Mouse (Mus musculus) erythroblast, embryonic 14.5 days (primary cell): ENCODE measurements at regions not wholly inside any gene's neighbourhood (a gene's known extent, or its start where the extent isn't known, plus 50 kb on each side); places are given as distances from the start of the nearest gene placed in this dataset.

Experiments
- H3K27me3 ChIP-seq: 2 replicates; pipeline ENCODE4 v1.6.1; 2012; ENCODE audit warnings: inconsistent platforms; ENCODE audit not compliant: control insufficient read depth
- H3K36me3 ChIP-seq: 2 replicates; pipeline ENCODE4 v1.6.1; 2012; ENCODE audit warnings: mild to moderate bottlenecking, inconsistent platforms; ENCODE audit not compliant: control insufficient read depth
- H3K4me1 ChIP-seq: 2 replicates; pipeline ENCODE4 v1.6.1; 2012; ENCODE audit warnings: inconsistent platforms; ENCODE audit not compliant: control insufficient read depth
- H3K4me3 ChIP-seq: replicated peaks from 2 replicates; pipeline ENCODE3; 2012; ENCODE audit warnings: moderate library complexity, mild to moderate bottlenecking, inconsistent platforms
- H3K9me3 ChIP-seq: 2 replicates; pipeline ENCODE4 v1.6.1; 2012; ENCODE audit warnings: low read length, inconsistent platforms, mixed read lengths; ENCODE audit not compliant: control insufficient read depth
- GATA1 ChIP-seq: IDR thresholded peaks from 2 replicates; pipeline ENCODE4 v1.6.1; 2012; ENCODE audit warnings: low read length, inconsistent platforms, mixed read lengths
- TAL1 ChIP-seq: IDR thresholded peaks from 3 replicates; pipeline ENCODE4 v1.6.1; 2012; ENCODE audit warnings: low read length, inconsistent platforms, mixed read lengths

DNA sequence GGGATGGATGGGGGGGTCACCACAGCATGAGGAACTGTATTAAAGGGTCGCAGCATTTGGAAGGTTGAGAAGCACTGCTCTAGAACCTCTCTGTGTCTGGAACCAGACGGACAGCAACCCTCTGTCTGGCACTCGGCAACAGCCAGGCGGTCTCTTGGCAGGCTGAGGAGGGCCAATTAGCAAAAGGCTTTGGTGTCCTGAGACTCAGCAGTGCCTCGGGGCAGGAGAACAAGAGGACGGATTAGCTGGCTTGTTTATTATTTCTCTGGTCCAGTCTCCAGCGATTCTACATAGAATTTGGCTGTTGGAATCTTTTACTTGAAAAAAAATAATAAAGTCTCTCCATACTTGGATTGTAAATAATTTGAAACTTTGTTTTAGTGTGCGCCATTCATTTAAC lies 450.4 kb downstream of the Fam19a5 start:
- no peaks in the 10 kb centered on the region for H3K36me3 ChIP-seq
- H3K9me3 ChIP-seq, result peaks cover 73% of the 10 kb centered on the region
- H3K4me1 ChIP-seq, result no peaks in the 10 kb centered on the region
- H3K4me3 ChIP-seq, result no peak overlapping the region
- H3K27me3 ChIP-seq, result no peaks in the 10 kb centered on the region
- no peak for TF ChIP-seq TAL1
- no peak for TF ChIP-seq GATA1

DNA sequence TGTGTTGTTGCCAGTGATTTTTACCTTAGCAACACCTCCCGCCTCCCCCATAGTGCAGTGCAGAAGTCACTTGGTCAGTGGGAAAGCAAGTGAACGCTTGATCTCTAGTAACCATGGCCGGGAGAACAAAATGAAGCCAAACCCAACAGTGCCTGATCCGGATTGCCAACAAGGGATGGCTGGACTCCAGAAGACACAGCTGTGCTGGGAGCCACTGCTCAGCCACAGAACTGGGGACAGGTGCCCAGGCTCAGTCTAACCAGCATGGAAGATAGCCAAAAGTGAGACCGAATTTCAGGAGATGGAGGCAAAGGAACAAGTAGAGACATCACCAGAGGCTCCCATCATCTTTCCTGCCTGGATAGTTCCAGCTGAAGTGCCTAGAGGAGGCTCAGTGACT lies 473.0 kb downstream of the Fam19a5 start:
- TF ChIP-seq GATA1 (no peak), TAL1 (no peak)
- Histone ChIP-seq H3K36me3 (no peaks in the 10 kb centered on the region), H3K27me3 (no peaks in the 10 kb centered on the region), H3K9me3 (peaks cover 42% of the 10 kb centered on the region), H3K4me1 (no peaks in the 10 kb centered on the region), H3K4me3 (no peak overlapping the region)

DNA sequence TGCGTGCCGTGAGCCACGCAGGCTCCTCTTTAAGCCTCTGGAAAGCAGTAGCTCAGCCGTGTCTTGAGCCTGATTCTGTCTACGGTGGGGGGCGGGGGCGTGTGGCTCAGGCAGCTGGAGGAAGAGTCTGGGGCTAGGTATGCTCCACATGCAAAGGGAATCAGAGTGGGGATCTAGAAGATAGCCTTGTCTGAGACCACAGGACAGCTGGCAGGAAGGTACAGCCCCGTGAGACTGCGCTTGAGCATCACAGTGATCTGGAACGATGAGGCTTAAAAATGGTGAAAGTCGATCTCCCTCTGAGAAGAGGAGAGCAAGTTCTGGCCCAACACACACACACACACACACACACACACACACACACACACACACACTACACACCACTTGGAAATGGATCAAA lies 488.7 kb downstream of the Fam19a5 start:
- peaks cover 42% of the 10 kb centered on the region for H3K9me3 ChIP-seq
- H3K4me3 ChIP-seq, result no peak overlapping the region
- no peaks in the 10 kb centered on the region for H3K36me3 ChIP-seq
- no peak for TF ChIP-seq GATA1
- TF ChIP-seq TAL1, result no peak
- H3K27me3 ChIP-seq, result no peaks in the 10 kb centered on the region
- H3K4me1 ChIP-seq, result no peaks in the 10 kb centered on the region

DNA sequence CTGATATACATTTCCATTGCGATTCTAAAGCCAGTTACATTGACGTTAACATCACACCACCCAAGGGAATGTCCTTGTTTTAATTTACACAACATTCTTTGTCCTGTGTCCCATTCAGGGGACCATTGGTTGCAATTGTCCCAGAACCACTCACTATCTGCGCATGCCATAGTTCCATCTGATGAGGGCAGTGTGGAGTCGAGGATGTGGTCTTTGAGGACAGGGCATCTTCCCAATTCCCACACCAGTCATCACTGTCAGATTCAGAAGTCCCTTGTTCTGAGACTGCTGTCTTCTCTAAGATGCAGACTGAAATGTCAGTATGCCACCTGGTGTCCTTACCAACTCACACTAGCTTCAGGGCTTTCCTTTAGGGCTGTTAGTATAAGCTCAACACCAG lies 489.6 kb downstream of the Fam19a5 start:
- H3K4me1 ChIP-seq, result no peaks in the 10 kb centered on the region
- H3K4me3 ChIP-seq, result no peak overlapping the region
- TF ChIP-seq TAL1 (no peak), GATA1 (no peak)
- no peaks in the 10 kb centered on the region for H3K36me3 ChIP-seq
- H3K9me3 ChIP-seq, result peaks cover 46% of the 10 kb centered on the region
- H3K27me3 ChIP-seq, result no peaks in the 10 kb centered on the region

DNA sequence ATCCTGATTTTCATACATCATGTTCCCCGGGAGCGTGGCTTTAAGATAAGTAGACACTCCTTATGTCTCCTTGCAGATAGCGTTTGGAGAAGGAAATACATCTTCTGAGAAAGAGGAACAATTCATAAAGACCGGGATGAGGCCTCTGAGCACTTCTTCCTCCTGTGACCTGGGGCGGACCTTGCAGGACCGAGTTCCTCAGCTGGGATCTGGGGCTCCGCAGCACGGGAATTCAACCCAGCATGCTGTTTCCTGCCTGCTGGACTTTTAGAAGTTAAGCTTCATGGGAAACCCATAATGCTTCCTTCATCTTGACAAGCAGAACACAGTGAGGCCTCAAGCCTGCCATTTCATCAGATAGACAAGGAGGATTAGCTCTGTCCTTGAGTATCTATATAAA lies 491.4 kb downstream of the Fam19a5 start:
- Histone ChIP-seq H3K9me3 (peaks cover 50% of the 10 kb centered on the region), H3K27me3 (no peaks in the 10 kb centered on the region), H3K4me1 (no peaks in the 10 kb centered on the region), H3K4me3 (no peak overlapping the region), H3K36me3 (no peaks in the 10 kb centered on the region)
- TF ChIP-seq TAL1 (no peak), GATA1 (no peak)

DNA sequence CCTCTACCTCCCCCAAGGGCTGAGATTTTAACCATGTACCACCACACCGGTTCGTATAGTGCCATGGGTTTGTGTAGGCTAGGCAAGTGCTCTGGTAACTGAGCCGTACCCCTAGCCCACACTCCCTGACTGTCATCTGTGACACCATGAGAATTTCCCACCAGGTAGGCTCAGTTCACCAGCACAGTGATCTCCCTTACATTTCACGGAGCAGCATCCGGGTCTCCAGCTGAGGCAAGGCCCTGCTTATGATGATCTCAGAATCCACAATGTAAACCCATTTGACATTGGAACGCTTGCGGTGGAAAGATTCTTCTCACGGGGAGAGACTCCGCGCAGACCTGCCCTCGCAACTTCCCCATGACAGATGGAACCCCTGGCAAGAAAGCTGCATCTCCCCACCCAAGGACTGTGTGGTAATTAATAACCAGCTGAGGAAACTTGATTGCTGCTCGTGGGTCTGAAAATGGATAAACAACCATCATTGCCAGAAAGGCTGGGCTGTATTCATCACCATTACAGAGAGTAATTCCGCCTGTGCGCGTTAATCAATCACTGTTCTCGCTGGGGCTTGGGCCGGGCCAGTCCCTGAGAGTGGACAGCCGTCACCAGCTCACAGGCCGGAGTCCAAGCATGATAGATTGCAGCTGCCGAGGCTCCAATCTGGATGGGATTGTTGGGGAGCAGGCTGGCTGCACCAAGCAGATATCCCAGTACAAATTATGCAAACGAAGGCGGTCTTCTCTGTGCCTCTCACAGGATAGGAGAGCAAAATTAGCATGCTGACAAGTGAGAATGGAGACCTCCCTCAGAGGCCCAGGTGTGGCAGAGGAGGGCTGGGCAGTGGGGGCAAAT lies 492.3 kb downstream of the Fam19a5 start:
- Histone ChIP-seq H3K36me3 (no peaks in the 10 kb centered on the region), H3K4me3 (no peak overlapping the region), H3K9me3 (peaks cover 55% of the 10 kb centered on the region), H3K4me1 (no peaks in the 10 kb centered on the region), H3K27me3 (no peaks in the 10 kb centered on the region)
- no peak for TF ChIP-seq TAL1
- no peak for TF ChIP-seq GATA1

DNA sequence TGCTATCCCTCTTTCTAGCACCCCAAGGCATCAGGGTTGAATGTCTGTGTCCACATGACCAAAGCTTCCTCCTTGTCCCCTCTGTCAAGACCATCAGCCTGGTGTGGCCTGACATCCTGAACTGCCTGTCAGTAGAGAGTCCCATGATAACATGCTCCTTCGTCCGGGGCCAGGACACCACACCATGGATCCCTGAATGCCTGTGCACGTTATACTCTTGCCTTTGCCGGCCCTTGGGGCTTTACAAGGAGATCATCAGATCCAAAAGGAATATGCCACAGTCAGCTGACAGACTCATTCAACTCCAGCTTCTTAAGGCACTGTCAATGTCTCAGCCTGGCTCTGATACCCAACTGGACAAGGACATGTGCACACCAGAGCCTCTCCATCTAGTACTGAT lies 493.5 kb downstream of the Fam19a5 start:
- Histone ChIP-seq H3K4me3 (no peak overlapping the region), H3K36me3 (no peaks in the 10 kb centered on the region), H3K4me1 (no peaks in the 10 kb centered on the region), H3K9me3 (peaks cover 63% of the 10 kb centered on the region), H3K27me3 (no peaks in the 10 kb centered on the region)
- TF ChIP-seq GATA1 (no peak), TAL1 (no peak)

DNA sequence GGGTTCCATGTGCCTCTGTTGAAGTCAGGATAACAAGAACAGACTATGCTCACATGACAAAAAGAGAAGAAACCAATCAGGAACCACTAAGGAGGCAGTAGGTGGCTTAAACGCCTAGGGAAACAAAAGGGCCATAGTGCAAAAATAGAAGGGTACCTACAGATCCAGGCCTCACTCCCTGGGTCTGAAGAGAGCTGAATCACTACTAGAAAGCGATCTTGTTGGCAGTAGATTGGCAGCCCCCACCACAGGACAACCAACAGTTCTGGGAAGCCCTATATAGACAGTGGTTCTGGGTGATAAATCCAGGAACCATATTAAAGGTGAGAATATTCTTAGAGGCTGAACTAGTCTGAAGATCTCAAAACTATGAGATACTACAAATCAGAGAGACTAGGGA lies 498.7 kb downstream of the Fam19a5 start:
- Histone ChIP-seq H3K4me1 (no peaks in the 10 kb centered on the region), H3K9me3 (peaks cover 53% of the 10 kb centered on the region), H3K27me3 (no peaks in the 10 kb centered on the region), H3K36me3 (no peaks in the 10 kb centered on the region), H3K4me3 (no peak overlapping the region)
- TF ChIP-seq GATA1, result no peak
- TF ChIP-seq TAL1, result no peak

DNA sequence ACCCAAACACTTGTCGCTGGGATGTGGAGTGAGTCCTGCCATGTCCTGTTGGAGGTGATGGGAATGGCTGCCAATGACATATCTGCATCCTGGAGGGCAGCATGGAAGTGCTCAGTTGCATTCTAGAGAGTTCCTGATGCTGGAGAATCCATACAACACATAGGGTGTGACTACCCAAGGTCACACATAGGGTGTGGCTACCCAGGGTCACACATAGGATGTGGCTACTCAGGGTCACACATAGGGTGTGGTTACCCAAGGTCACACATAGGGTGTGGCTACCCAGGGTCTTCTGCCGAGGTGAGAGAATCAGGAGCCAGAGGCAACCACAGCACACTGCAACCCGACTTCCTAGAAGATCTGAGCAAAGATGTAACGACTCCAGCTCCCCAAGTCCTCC lies 514.0 kb downstream of the Fam19a5 start:
- H3K4me1 ChIP-seq, result no peaks in the 10 kb centered on the region
- H3K36me3 ChIP-seq, result no peaks in the 10 kb centered on the region
- no peak overlapping the region for H3K4me3 ChIP-seq
- H3K9me3 ChIP-seq, result peaks cover 57% of the 10 kb centered on the region
- TF ChIP-seq TAL1 (no peak), GATA1 (no peak)
- H3K27me3 ChIP-seq, result no peaks in the 10 kb centered on the region

DNA sequence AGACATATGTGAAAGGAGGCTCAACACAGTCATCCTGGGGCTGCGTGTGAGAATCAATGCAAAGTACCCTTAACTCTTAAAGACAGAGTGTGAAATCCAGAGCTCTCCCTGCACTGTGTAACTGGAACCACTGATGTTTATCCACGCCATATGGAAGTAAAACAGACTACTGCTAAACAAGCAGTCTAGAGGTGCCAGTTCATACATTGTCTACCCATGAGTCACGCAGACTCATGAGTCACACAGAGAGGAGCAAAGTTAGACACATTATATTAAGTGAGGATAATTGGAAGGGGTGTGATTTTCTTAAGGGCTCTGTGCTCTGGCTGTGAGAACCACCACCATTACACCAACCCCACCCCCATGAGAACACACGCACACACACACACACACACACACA lies 516.8 kb downstream of the Fam19a5 start:
- H3K27me3 ChIP-seq, result no peaks in the 10 kb centered on the region
- no peak overlapping the region for H3K4me3 ChIP-seq
- H3K9me3 ChIP-seq, result peaks cover 55% of the 10 kb centered on the region
- H3K36me3 ChIP-seq, result no peaks in the 10 kb centered on the region
- TF ChIP-seq TAL1, result no peak
- TF ChIP-seq GATA1, result no peak
- H3K4me1 ChIP-seq, result no peaks in the 10 kb centered on the region
